ENCODE assay signal across 8 mouse cellular contexts in the genomic region with DNA sequence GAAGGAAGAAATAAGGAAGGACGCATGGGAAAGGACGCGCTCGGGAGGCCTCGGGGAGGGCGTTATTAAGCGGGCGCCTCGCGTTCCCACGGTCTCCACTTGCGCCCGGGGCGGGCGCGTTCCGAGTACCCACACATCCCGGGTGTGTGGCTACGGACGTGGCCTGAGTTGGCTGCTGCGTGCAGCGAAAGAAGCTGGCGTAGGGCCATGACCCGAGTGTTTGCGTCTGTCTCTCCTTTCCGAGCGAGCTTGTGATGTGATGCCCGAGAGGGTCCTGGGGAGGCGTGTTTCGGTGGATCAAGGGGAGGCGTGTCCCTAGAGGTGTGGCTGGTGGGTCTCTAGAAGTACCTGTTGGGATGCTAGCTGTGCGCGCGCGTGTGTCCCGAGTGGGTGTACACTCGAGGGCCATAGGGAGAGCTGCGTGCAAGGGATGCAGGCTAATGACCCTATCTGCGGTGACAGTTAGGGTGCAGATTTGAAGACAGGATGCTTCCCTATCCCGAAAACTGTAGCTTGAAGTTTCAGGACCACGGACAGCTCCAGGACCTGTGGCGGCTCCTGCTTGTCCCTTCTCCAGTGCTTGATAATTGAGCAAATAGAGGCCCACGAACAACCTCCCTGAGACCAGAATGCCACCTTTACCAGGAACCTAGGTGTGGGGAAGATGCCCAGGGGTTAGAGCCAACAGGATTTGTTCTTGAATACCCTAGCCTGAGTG. TPM values are rescaled to one million over a fixed set of nuclear protein-coding genes. Genes with fewer than 3 reads are reported as not detected.
DNase-seq lines count a peak whose midpoint lies in the region; ATAC-seq lines count a peak whose summit lies in the region.

No protein-coding gene starts in this region.

- ATAC-seq in embryonic facial prominence, embryonic 11.5 days (replicated peaks; ENCODE audit: insufficient number of reproducible peaks, low FRiP score, low TSS enrichment, low read depth) = no peak
- no peak for ATAC-seq in limb, embryonic 11.5 days (ENCODE audit: insufficient number of reproducible peaks, low FRiP score, low TSS enrichment, low read depth)
- ATAC-seq in stomach, embryonic 16.5 days (ENCODE audit: insufficient read depth, low FRiP score) = no peak

- H3K4me1 ChIP-seq in embryonic facial prominence, embryonic 11.5 days (ENCODE audit: control insufficient read depth, insufficient read depth, low read length) = peaks cover 4% of the 10 kb centered on the region; the same call in 1 of the 2 replicates
- peaks cover 11% of the 10 kb centered on the region for H3K4me1 ChIP-seq in limb, embryonic 11.5 days (ENCODE audit: control insufficient read depth, insufficient read depth, low read length)
- peaks cover 26% of the 10 kb centered on the region for H3K4me1 ChIP-seq in midbrain, embryonic 10.5 days
- H3K4me1 ChIP-seq in stomach, embryonic 16.5 days (ENCODE audit: control insufficient read depth, insufficient read depth, low read length) = peaks cover 14% of the 10 kb centered on the region

- peak; percentile 60 for DNase-seq in CD4-positive helper T cell, adult 2 months (ENCODE audit: low read depth, low spot score)
- peak; percentile 83 for DNase-seq in adipocyte (ENCODE audit: low spot score)
- peak; percentile 91 for DNase-seq in embryonic facial prominence, embryonic 11.5 days (ENCODE audit: low spot score)
- peak; percentile 82 to 88 for DNase-seq in heart, postnatal 14 days
- DNase-seq in limb, embryonic 11.5 days (ENCODE audit: low spot score) = peak; percentile 92
- peak; percentile 74 for DNase-seq in midbrain, embryonic 10.5 days (ENCODE audit: low spot score)
- DNase-seq in left cerebral cortex, adult 11 months (ENCODE audit: low spot score) = no peak

- intact Hi-C loops in heart, postnatal 14 days (cut with DNase I) = no loop called here

- peak overlapping the region; percentile 5; the same call in 1 of the 2 replicates for H3K4me2 ChIP-seq in embryonic facial prominence, embryonic 11.5 days (ENCODE audit: low read depth, low read length)
- H3K4me2 ChIP-seq in limb, embryonic 11.5 days (ENCODE audit: low read depth, severe bottlenecking) = peak overlapping the region; percentile 17; the same call in 1 of the 2 replicates
- H3K4me2 ChIP-seq in stomach, embryonic 16.5 days (ENCODE audit: low read depth, low read length) = peak overlapping the region; percentile 95

- no peak overlapping the region; the same call in 1 of the 2 replicates for H3K4me3 ChIP-seq in embryonic facial prominence, embryonic 11.5 days (ENCODE audit: low read depth, low read length)
- H3K4me3 ChIP-seq in limb, embryonic 11.5 days (ENCODE audit: low read depth, low read length) = 0 out of 2 replicates have a peak overlapping the region, but pooled peaks have one; percentile 1
- H3K4me3 ChIP-seq in midbrain, embryonic 10.5 days = peak overlapping the region; percentile 72
- peak overlapping the region; percentile 63 for H3K4me3 ChIP-seq in stomach, embryonic 16.5 days (replicated peaks; ENCODE audit: low read length)

- H3K9ac ChIP-seq in embryonic facial prominence, embryonic 11.5 days (replicated peaks; ENCODE audit: low read length) = no peak overlapping the region
- H3K9ac ChIP-seq in limb, embryonic 11.5 days (ENCODE audit: low read length) = no peak overlapping the region
- no peak overlapping the region for H3K9ac ChIP-seq in stomach, embryonic 16.5 days (ENCODE audit: low read length)

- H3K27me3 ChIP-seq in embryonic facial prominence, embryonic 11.5 days (ENCODE audit: control insufficient read depth, insufficient read depth, low read length) = peaks cover 29% of the 10 kb centered on the region
- peaks cover 47% of the 10 kb centered on the region for H3K27me3 ChIP-seq in limb, embryonic 11.5 days (ENCODE audit: control insufficient read depth, insufficient read depth, low read length)
- H3K27me3 ChIP-seq in midbrain, embryonic 10.5 days (ENCODE audit: low read depth, poor library complexity, severe bottlenecking) = peaks cover 68% of the 10 kb centered on the region
- peaks cover 41% of the 10 kb centered on the region for H3K27me3 ChIP-seq in stomach, embryonic 16.5 days (ENCODE audit: control insufficient read depth, insufficient read depth, low read length)

- no peak overlapping the region for H3K27ac ChIP-seq in embryonic facial prominence, embryonic 11.5 days (replicated peaks; ENCODE audit: low read depth, low read length)
- H3K27ac ChIP-seq in limb, embryonic 11.5 days (replicated peaks; ENCODE audit: low read depth, low read length) = no peak overlapping the region
- H3K27ac ChIP-seq in midbrain, embryonic 10.5 days (replicated peaks) = no peak overlapping the region
- H3K27ac ChIP-seq in stomach, embryonic 16.5 days (ENCODE audit: low read length) = no peak overlapping the region

- H3K36me3 ChIP-seq in embryonic facial prominence, embryonic 11.5 days (replicated peaks; ENCODE audit: control insufficient read depth, insufficient read depth, low read depth, low read length) = no peaks in the 10 kb centered on the region
- no peaks in the 10 kb centered on the region for H3K36me3 ChIP-seq in limb, embryonic 11.5 days (ENCODE audit: control insufficient read depth, insufficient read depth, low read length)
- H3K36me3 ChIP-seq in midbrain, embryonic 10.5 days = peaks cover 3% of the 10 kb centered on the region
- H3K36me3 ChIP-seq in stomach, embryonic 16.5 days (ENCODE audit: control insufficient read depth, insufficient read depth, low read length) = no peaks in the 10 kb centered on the region

- no peaks in the 10 kb centered on the region for H3K9me3 ChIP-seq in embryonic facial prominence, embryonic 11.5 days (replicated peaks; ENCODE audit: control insufficient read depth, low read length)
- H3K9me3 ChIP-seq in limb, embryonic 11.5 days (ENCODE audit: control insufficient read depth, low read length) = no peaks in the 10 kb centered on the region
- H3K9me3 ChIP-seq in midbrain, embryonic 10.5 days (replicated peaks) = no peaks in the 10 kb centered on the region
- H3K9me3 ChIP-seq in stomach, embryonic 16.5 days (replicated peaks; ENCODE audit: control insufficient read depth, low read length) = no peaks in the 10 kb centered on the region

- WGBS in embryonic facial prominence, embryonic 11.5 days = 7% methylated on average over 42 of the region's 43 CpGs
- WGBS in limb, embryonic 11.5 days = 7% methylated on average over 43 of the region's 43 CpGs
- WGBS in midbrain, embryonic 10.5 days = 6% methylated on average over 43 of the region's 43 CpGs
- WGBS in stomach, embryonic 16.5 days = 4% methylated on average over 43 of the region's 43 CpGs

RNA-seq across cellular contexts. Expression of gene Hcn2, which starts 1.4 kb away (rescaled TPM):
- polyA plus RNA-seq in embryonic facial prominence, embryonic 11.5 days (2014; fragmentation: Nextera tagmentation; extraction: Ambion mirVana) = 0.14 and 0.21 TPM in 2 replicates
- 10 to 100 TPM; 35.7 to 38.7 TPM for total RNA-seq in heart, postnatal 14 days (2021)
- not detected in 2 replicates for polyA plus RNA-seq in limb, embryonic 11.5 days (2014; fragmentation: Nextera tagmentation; extraction: Ambion mirVana)
- 0.05 TPM in 2 replicates for polyA plus RNA-seq in midbrain, embryonic 10.5 days (2016; fragmentation: Nextera tagmentation; extraction: Ambion mirVana)
- polyA plus RNA-seq in stomach, embryonic 16.5 days (2015; fragmentation: Nextera tagmentation; extraction: Ambion mirVana) = not detected in 2 replicates

RNA-seq across cellular contexts. Expression of gene Bsg, which starts 13.5 kb away (rescaled TPM):
- polyA plus RNA-seq in embryonic facial prominence, embryonic 11.5 days (2014; fragmentation: Nextera tagmentation; extraction: Ambion mirVana) = 630 and 667 TPM in 2 replicates
- 1,000 to 10,000 TPM; 1,285 to 1,330 TPM for total RNA-seq in heart, postnatal 14 days (2021)
- polyA plus RNA-seq in limb, embryonic 11.5 days (2014; fragmentation: Nextera tagmentation; extraction: Ambion mirVana) = 633 and 674 TPM in 2 replicates
- 607 and 655 TPM in 2 replicates for polyA plus RNA-seq in midbrain, embryonic 10.5 days (2016; fragmentation: Nextera tagmentation; extraction: Ambion mirVana)
- polyA plus RNA-seq in stomach, embryonic 16.5 days (2015; fragmentation: Nextera tagmentation; extraction: Ambion mirVana) = 983 and 1,041 TPM in 2 replicates

RNA-seq across cellular contexts. Expression of gene Polrmt, which starts 28.6 kb away (rescaled TPM):
- polyA plus RNA-seq in embryonic facial prominence, embryonic 11.5 days (2014; fragmentation: Nextera tagmentation; extraction: Ambion mirVana) = 30.5 and 35.6 TPM in 2 replicates
- 10 to 100 TPM; 45.3 to 46.8 TPM for total RNA-seq in heart, postnatal 14 days (2021)
- polyA plus RNA-seq in limb, embryonic 11.5 days (2014; fragmentation: Nextera tagmentation; extraction: Ambion mirVana) = 32.2 and 36.1 TPM in 2 replicates
- polyA plus RNA-seq in midbrain, embryonic 10.5 days (2016; fragmentation: Nextera tagmentation; extraction: Ambion mirVana) = 48.6 and 51.7 TPM in 2 replicates
- 33.3 and 40.9 TPM in 2 replicates for polyA plus RNA-seq in stomach, embryonic 16.5 days (2015; fragmentation: Nextera tagmentation; extraction: Ambion mirVana)

RNA-seq across cellular contexts. Expression of gene Gzmm, which starts 29.0 kb away (rescaled TPM):
- 0.77 TPM in 1 of 2 replicates, not detected in the other for polyA plus RNA-seq in embryonic facial prominence, embryonic 11.5 days (2014; fragmentation: Nextera tagmentation; extraction: Ambion mirVana)
- total RNA-seq in heart, postnatal 14 days (2021) = 1 to 10 TPM; 4.5 to 5.4 TPM
- 0.45 and 0.94 TPM in 2 replicates for polyA plus RNA-seq in limb, embryonic 11.5 days (2014; fragmentation: Nextera tagmentation; extraction: Ambion mirVana)
- polyA plus RNA-seq in midbrain, embryonic 10.5 days (2016; fragmentation: Nextera tagmentation; extraction: Ambion mirVana) = 0.98 and 1.0 TPM in 2 replicates
- polyA plus RNA-seq in stomach, embryonic 16.5 days (2015; fragmentation: Nextera tagmentation; extraction: Ambion mirVana) = 0.31 and 0.44 TPM in 2 replicates

RNA-seq across cellular contexts. Expression of gene Cdc34, which starts 35.8 kb away (rescaled TPM):
- polyA plus RNA-seq in embryonic facial prominence, embryonic 11.5 days (2014; fragmentation: Nextera tagmentation; extraction: Ambion mirVana) = 150 and 157 TPM in 2 replicates
- total RNA-seq in heart, postnatal 14 days (2021) = 100 to 1,000 TPM; 158 to 159 TPM
- polyA plus RNA-seq in limb, embryonic 11.5 days (2014; fragmentation: Nextera tagmentation; extraction: Ambion mirVana) = 171 and 175 TPM in 2 replicates
- polyA plus RNA-seq in midbrain, embryonic 10.5 days (2016; fragmentation: Nextera tagmentation; extraction: Ambion mirVana) = 223 and 270 TPM in 2 replicates
- polyA plus RNA-seq in stomach, embryonic 16.5 days (2015; fragmentation: Nextera tagmentation; extraction: Ambion mirVana) = 84.6 and 86.3 TPM in 2 replicates

Comparison
In these comparisons a context has a peak if more than half of its experiments do, and no peak if none do; other contexts are left out.
1. H3K4me2 ChIP-seq: peak in every context shown above with its lines; median percentile 95 in stomach, embryonic 16.5 days; 17 in limb, embryonic 11.5 days; 5 in embryonic facial prominence, embryonic 11.5 days.